Mouse (Mus musculus): Measurements from ENCODE around the gene Gck. TPM values are rescaled to one million over a fixed set of nuclear protein-coding genes. Genes with fewer than 3 reads are reported as not detected.

The Gck gene
- not detected in 2 replicates for polyA plus RNA-seq (2012; ENCODE audit: low replicate concordance)

DNA sequence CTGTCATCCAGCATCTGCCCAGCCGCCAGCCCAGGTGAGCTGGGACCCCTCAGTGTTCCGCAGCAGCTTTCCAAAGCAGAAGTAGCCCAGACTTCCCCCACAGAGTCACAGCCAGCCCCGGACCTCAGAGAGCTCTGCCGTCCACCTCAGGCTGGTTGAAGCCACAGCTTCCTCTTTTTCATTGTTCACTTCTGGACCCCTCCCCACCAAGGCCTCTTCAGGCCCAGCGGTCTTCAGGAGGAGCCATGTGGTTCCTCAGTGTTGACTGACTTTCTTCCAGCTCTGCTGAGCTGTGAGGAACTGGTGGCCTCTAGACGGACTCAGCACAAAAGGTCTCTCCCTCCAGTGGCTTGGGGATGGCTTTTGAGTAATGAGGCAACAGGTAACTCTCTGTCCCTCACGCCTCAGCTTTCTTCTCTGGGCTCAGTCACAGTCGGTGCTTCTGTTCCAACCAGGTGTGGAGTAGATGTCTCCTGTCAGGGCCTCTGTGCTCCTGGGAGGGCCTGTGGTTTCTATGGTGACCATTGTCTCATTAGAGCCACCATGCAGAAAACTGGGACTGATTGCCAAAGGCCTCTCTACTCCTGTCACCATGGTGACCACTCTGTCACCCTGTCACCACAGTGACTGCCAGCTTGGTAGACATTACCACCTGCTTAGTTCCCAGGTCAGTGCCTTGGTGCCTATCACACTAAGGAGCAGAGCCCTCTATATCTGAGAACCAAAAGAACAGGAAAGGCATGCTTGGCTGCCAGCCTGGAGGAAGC is at the start of gene Gck:
Gck (minus strand) TSS at position 496 of the 767 bp plus-strand sequence.

DNA sequence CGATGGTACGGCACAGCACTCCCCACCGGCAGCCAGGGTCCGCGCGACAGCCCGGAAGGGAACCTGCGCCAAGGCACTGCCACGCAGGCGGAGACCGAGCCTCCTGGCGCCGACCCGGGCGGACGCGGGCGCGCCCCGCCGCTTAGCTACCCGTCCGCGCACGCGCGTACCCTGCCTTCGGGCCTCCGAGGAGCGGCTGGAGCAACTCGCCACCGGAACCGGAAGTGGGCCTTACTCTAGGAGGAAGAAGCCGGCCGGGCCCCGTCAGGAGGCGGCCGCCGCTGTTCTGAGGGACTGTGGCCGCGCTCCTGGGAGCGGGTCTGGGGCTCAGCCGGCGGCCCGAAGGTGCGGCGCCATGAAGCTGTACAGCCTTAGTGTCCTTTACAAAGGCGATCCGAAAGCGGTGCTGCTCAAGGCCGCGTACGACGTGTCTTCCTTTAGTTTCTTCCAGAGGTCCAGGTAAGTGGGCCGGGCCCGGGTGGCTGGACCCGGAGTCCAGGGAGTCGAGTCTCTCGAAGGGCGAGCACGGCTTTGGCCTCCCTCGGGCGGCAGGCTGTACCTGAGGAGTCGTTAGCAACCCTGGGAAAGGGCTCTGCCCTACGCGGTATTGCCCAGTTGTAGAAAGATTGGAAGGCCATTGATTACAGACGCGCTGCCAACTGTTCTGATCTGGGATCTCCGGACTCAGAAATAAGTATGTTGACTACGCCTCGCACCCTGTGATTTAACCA is 5.8 kb upstream of the Gck start, which contains the start of gene Ykt6:
Ykt6 (plus strand) TSS at position 148 of the 731 bp plus-strand sequence.

GRCm38 (mm10) chr11:5898531-5898930 is 51.4 kb downstream of the Gck start, which contains the start of gene Myl7:
TSS of gene Myl7 (minus strand) at chr11:5898782.

GRCm38 (mm10) chr11:5877921-5878526 is 71.9 kb downstream of the Gck start, which contains the start of gene Pold2:
TSS of gene Pold2 (minus strand) at chr11:5878292.

DNA sequence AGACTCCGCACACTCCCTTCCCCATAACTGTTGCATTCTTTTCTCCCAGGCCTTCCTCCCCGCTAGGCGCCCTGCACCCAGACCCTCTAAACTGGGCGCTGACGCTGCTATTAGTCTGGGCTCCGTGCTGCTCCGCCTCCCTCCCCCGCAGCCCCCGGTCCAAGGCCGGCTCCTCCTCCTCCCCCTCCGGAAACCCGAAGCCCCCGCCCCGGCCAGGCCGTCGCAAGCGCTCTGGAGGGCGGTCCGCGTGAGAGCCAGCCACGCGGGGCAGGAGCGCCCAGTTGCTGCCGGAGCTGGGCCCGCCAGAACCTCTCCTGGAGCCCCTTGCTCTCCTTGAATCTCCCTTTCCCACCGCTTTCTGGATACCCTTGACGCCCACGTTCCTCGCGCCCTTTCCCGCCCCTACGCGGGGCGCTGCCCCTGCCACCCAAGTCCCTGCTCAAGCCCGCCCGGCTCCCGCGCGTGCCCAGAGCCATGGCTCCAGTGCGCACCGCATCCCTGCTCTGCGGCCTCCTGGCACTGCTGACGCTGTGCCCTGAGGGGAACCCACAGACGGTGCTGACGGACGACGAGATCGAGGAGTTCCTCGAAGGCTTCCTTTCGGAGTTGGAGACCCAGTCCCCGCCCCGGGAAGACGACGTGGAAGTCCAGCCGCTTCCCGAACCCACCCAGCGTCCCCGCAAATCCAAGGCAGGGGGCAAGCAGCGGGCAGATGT is 88.0 kb downstream of the Gck start, which contains the start of gene Aebp1:
Aebp1 (plus strand) TSS at position 270 of the 716 bp plus-strand sequence.

Other genes with a start within 250 kb of the Gck start
- gene Mrps24, start 234.4 kb downstream of the Gck start, polyA plus RNA-seq (2012; ENCODE audit: low replicate concordance): 89.1 and 159 TPM in 2 replicates
- 9.2 and 10.9 TPM in 2 replicates for gene Urgcp, start 187.7 kb downstream of the Gck start, polyA plus RNA-seq (2012; ENCODE audit: low replicate concordance)
- gene Dbnl, start 161.6 kb downstream of the Gck start, polyA plus RNA-seq (2012; ENCODE audit: low replicate concordance): 195 and 215 TPM in 2 replicates
- 0.44 TPM in 1 of 2 replicates, not detected in the other for gene Pgam2, start 146.3 kb downstream of the Gck start, polyA plus RNA-seq (2012; ENCODE audit: low replicate concordance)
- 50.1 and 80.9 TPM in 2 replicates for gene Polm, start 112.1 kb downstream of the Gck start, polyA plus RNA-seq (2012; ENCODE audit: low replicate concordance)
- gene Aebp1, start 88.1 kb downstream of the Gck start, polyA plus RNA-seq (2012; ENCODE audit: low replicate concordance): 0.48 and 0.84 TPM in 2 replicates
- 215 and 262 TPM in 2 replicates for gene Pold2, start 71.8 kb downstream of the Gck start, polyA plus RNA-seq (2012; ENCODE audit: low replicate concordance)
- not detected in 2 replicates for gene Myl7, start 51.3 kb downstream of the Gck start, polyA plus RNA-seq (2012; ENCODE audit: low replicate concordance)
- 9.0 and 10.0 TPM in 2 replicates for gene Ykt6, start 5.6 kb upstream of the Gck start, polyA plus RNA-seq (2012; ENCODE audit: low replicate concordance)
- gene Camk2b, start 116.3 kb upstream of the Gck start, polyA plus RNA-seq (2012; ENCODE audit: low replicate concordance): 0.30 and 0.88 TPM in 2 replicates
- 0.09 TPM in 1 of 2 replicates, not detected in the other for gene A730071L15Rik, start 249.9 kb upstream of the Gck start, polyA plus RNA-seq (2012; ENCODE audit: low replicate concordance)

All from hematopoietic multipotent progenitor cell, adult 10-12 weeks (in vitro differentiated cells).